Mouse (Mus musculus) kidney, adult 2 months (tissue): Measurements from ENCODE around the gene Sema4b. TPM values are rescaled to one million over a fixed set of nuclear protein-coding genes. Genes with fewer than 3 reads are reported as not detected.

Experiments used
- DNase-seq: peaks from one replicate; pipeline ENCODE4 v3.0.0; 2021
- H3K27ac ChIP-seq: fragments of 200-500 bp; 2 replicates; pipeline ENCODE4 v1.5.1; 2012; ENCODE audit warnings: low read depth, low read length, control low read depth, inconsistent platforms; ENCODE audit not compliant: insufficient read depth
- H3K27me3 ChIP-seq: fragments of 200-500 bp; replicated peaks from 2 replicates; pipeline ENCODE4 v1.6.1; 2012; ENCODE audit warnings: mild to moderate bottlenecking, moderate library complexity, low read length, inconsistent platforms; ENCODE audit not compliant: control insufficient read depth, insufficient read depth
- H3K36me3 ChIP-seq: fragments of 200-500 bp; 2 replicates; pipeline ENCODE4 v1.6.1; 2012; ENCODE audit warnings: mild to moderate bottlenecking, moderate library complexity, low read length, inconsistent platforms; ENCODE audit not compliant: control insufficient read depth, insufficient read depth
- H3K4me1 ChIP-seq: fragments of 200-500 bp; 2 replicates; pipeline ENCODE4 v1.6.1; 2011; ENCODE audit warnings: low read length; ENCODE audit not compliant: control insufficient read depth, insufficient read depth
- H3K4me3 ChIP-seq: fragments of 200-500 bp; 2 replicates; pipeline ENCODE4 v1.5.1; 2011; ENCODE audit warnings: mild to moderate bottlenecking, low read depth, low read length, control low read depth; ENCODE audit not compliant: insufficient read depth
- CTCF ChIP-seq: fragments of 200-500 bp; conservative IDR thresholded peaks from 2 replicates; pipeline ENCODE4 v1.5.1; 2011; ENCODE audit warnings: low read depth, mild to moderate bottlenecking, control low read depth, low read length, moderate library complexity, mixed read lengths; ENCODE audit not compliant: insufficient read depth, insufficient read length
- POLR2A ChIP-seq: fragments of 200-500 bp; IDR thresholded peaks from one replicate; pipeline ENCODE4 v1.6.1; 2011; ENCODE audit warnings: low read depth, low read length, control low read depth
- WGBS: fragments of 180-500 bp; shearing (Covaris S2); methylation state at CpG from one replicate; pipeline ENCODE4 v1.1.7; 2018; 5-methylcytosine and 5-hydroxymethylcytosine counted together
- polyA plus RNA-seq: library from polyadenylated mRNA; depleted of rRNA; stranded (reverse); fragments of >200 nt; gene quantifications from 2 replicates; pipeline ENCODE4 v1.2.3, GENCODE M21; 2012

The Sema4b gene
- polyA plus RNA-seq, 1 experiment: 24.4 TPM

GRCm38 (mm10) chr7:80149356-80149755, 37.3 kb upstream of the Sema4b start:
- H3K36me3 ChIP-seq: no peaks in the 10 kb centered on the region
- TF ChIP-seq POLR2A (no peak), CTCF (no peak)
- no peak for DNase-seq
- H3K27ac ChIP-seq: no peak overlapping the region
- no peaks in the 10 kb centered on the region for H3K27me3 ChIP-seq
- no peaks in the 10 kb centered on the region for H3K4me1 ChIP-seq
- WGBS: 61% methylated on average over 9 of the region's 9 CpGs
- H3K4me3 ChIP-seq: no peak overlapping the region

- 75% methylated on average over 6 of the region's 6 CpGs for WGBS
- no peak for DNase-seq
- Histone ChIP-seq H3K27ac (no peak overlapping the region), H3K36me3 (no peaks in the 10 kb centered on the region), H3K4me1 (peaks cover 3% of the 10 kb centered on the region; the same call in 1 of the 2 replicates), H3K27me3 (no peaks in the 10 kb centered on the region), H3K4me3 (no peak overlapping the region)
- TF ChIP-seq CTCF (peak; percentile 67), POLR2A (no peak)
These were observed 34.5 kb upstream of the Sema4b start for GRCm38 (mm10) chr7:80152152-80152551.

- peaks cover 3% of the 10 kb centered on the region for H3K4me1 ChIP-seq
- H3K27ac ChIP-seq: no peak overlapping the region
- WGBS: 94% methylated on average over 8 of the region's 8 CpGs
- no peaks in the 10 kb centered on the region for H3K36me3 ChIP-seq
- no peak overlapping the region for H3K4me3 ChIP-seq
- TF ChIP-seq CTCF (no peak), POLR2A (no peak)
- H3K27me3 ChIP-seq: no peaks in the 10 kb centered on the region
- DNase-seq: no peak
These were observed 33.9 kb upstream of the Sema4b start for GRCm38 (mm10) chr7:80152756-80153155.

- H3K36me3 ChIP-seq: no peaks in the 10 kb centered on the region
- WGBS: 87% methylated on average over 3 of the region's 3 CpGs
- no peak for TF ChIP-seq CTCF
- no peak for TF ChIP-seq POLR2A
These were observed 32.0 kb upstream of the Sema4b start for GRCm38 (mm10) chr7:80154689-80155088.

GRCm38 (mm10) chr7:80156711-80157227, 29.9 kb upstream of the Sema4b start:
- peak; percentile 87 for DNase-seq
- no peaks in the 10 kb centered on the region for H3K27me3 ChIP-seq
- 20% methylated on average over 13 of the region's 13 CpGs for whole genome bisulfite sequencing
- no peaks in the 10 kb centered on the region for H3K36me3 ChIP-seq
- peak overlapping the region; percentile 51; the same call in 1 of the 2 replicates for H3K27ac ChIP-seq
- H3K4me3 ChIP-seq: no peak overlapping the region
- peaks cover 29% of the 10 kb centered on the region for H3K4me1 ChIP-seq
- TF ChIP-seq POLR2A (no peak), CTCF (peak; percentile 57)

More at GRCm38 (mm10) chr7:80154689-80155088, 32.0 kb upstream of the Sema4b start:
- H3K4me3 ChIP-seq: no peak overlapping the region
- no peaks in the 10 kb centered on the region for H3K27me3 ChIP-seq
- H3K4me1 ChIP-seq: peaks cover 11% of the 10 kb centered on the region
- DNase-seq: no peak
- no peak overlapping the region for H3K27ac ChIP-seq

- DNase-seq: no peak
- peak overlapping the region; percentile 35; the same call in 1 of the 2 replicates for H3K27ac ChIP-seq
- peaks cover 29% of the 10 kb centered on the region for H3K4me1 ChIP-seq
- WGBS: 94% methylated on average over 8 of the region's 8 CpGs
- H3K27me3 ChIP-seq: no peaks in the 10 kb centered on the region
- H3K36me3 ChIP-seq: no peaks in the 10 kb centered on the region
- TF ChIP-seq CTCF (no peak), POLR2A (no peak)
- H3K4me3 ChIP-seq: no peak overlapping the region
These were observed 28.0 kb upstream of the Sema4b start for GRCm38 (mm10) chr7:80158496-80159268.

- WGBS: 28% methylated on average over 7 of the region's 7 CpGs
- Histone ChIP-seq H3K4me3 (no peak overlapping the region), H3K27me3 (no peaks in the 10 kb centered on the region), H3K36me3 (no peaks in the 10 kb centered on the region), H3K27ac (peak overlapping the region; percentile 91), H3K4me1 (peaks cover 29% of the 10 kb centered on the region)
- peak; percentile 83 for DNase-seq
- TF ChIP-seq POLR2A: no peak
- no peak for TF ChIP-seq CTCF
These were observed 26.2 kb upstream of the Sema4b start for GRCm38 (mm10) chr7:80160293-80160944.
